Mouse (Mus musculus) R1 (cell line): ENCODE results near the gene Ctps2.

Source experiments
- DNase-seq: peaks from one replicate; pipeline ENCODE4 v3.0.0-alpha.2; 2018; ENCODE audit warnings: low read depth, low spot score

The Ctps2 gene

GRCm38 (mm10) chrX:162900938-162901337, at the start of gene Ctps2:
Ctps2 (plus strand) TSS chrX:162901238.
- DNase-seq = no peak

- no peak for DNase-seq
Measured at GRCm38 (mm10) chrX:162868294-162868965, 32.6 kb upstream of the Ctps2 start.

GRCm38 (mm10) chrX:162871734-162872517, 29.1 kb upstream of the Ctps2 start:
- peak; percentile 21 for DNase-seq

GRCm38 (mm10) chrX:162873761-162874160, 27.3 kb upstream of the Ctps2 start:
- no peak for DNase-seq

GRCm38 (mm10) chrX:162878236-162878635, 22.8 kb upstream of the Ctps2 start:
- no peak for DNase-seq

GRCm38 (mm10) chrX:162887931-162888511, 13.0 kb upstream of the Ctps2 start, which contains the start of gene Syap1:
Syap1 (minus strand) TSS chrX:162888447.
- peak; percentile 52 for DNase-seq

GRCm38 (mm10) chrX:162888575-162889223, 12.3 kb upstream of the Ctps2 start:
- DNase-seq = peak; percentile 43

- DNase-seq = peak; percentile 78
Measured at GRCm38 (mm10) chrX:162901371-162902039, 467 bp downstream of the Ctps2 start.

- DNase-seq = peak; percentile 41
Measured at GRCm38 (mm10) chrX:162902040-162902734, 1.1 kb downstream of the Ctps2 start.

- DNase-seq = no peak
Measured at GRCm38 (mm10) chrX:162907554-162907953, 6.5 kb downstream of the Ctps2 start.

GRCm38 (mm10) chrX:162913651-162914050, 12.6 kb downstream of the Ctps2 start:
- no peak for DNase-seq

- peak; percentile 50 for DNase-seq
Measured at GRCm38 (mm10) chrX:162915697-162916096, 14.7 kb downstream of the Ctps2 start.

GRCm38 (mm10) chrX:162921487-162922125, 20.6 kb downstream of the Ctps2 start:
- no peak for DNase-seq

- DNase-seq = no peak
Measured at GRCm38 (mm10) chrX:162931467-162931866, 30.4 kb downstream of the Ctps2 start.

- no peak for DNase-seq
Measured at GRCm38 (mm10) chrX:162942027-162942426, 41.0 kb downstream of the Ctps2 start.

- peak; percentile 45 for DNase-seq
Measured at GRCm38 (mm10) chrX:162949811-162950439, 48.9 kb downstream of the Ctps2 start.

GRCm38 (mm10) chrX:162957921-162958320, 56.9 kb downstream of the Ctps2 start:
- peak; percentile 66 for DNase-seq

- no peak for DNase-seq
Measured at GRCm38 (mm10) chrX:162963840-162964239, 62.8 kb downstream of the Ctps2 start.

GRCm38 (mm10) chrX:162964383-162964782, 63.3 kb downstream of the Ctps2 start, which contains the start of gene S100g:
S100g (minus strand) TSS chrX:162964599.
- DNase-seq = no peak

GRCm38 (mm10) chrX:162967456-162967855, 66.4 kb downstream of the Ctps2 start:
- DNase-seq = no peak
